Mouse (Mus musculus): ENCODE results near the gene Slc45a2. TPM values are rescaled to one million over a fixed set of nuclear protein-coding genes. Genes with fewer than 3 reads are reported as not detected.
A peak's percentile ranks its signal among the peaks of the same experiment; 100 is the strongest.

Slc45a2 gene
- polyA plus RNA-seq, 1 experiment from 2014 or later: 0.17 TPM

- Histone ChIP-seq H3K27ac (no peak overlapping the region), H3K9me3 (no peaks in the 10 kb centered on the region), H3K4me3 (no peak overlapping the region), H3K27me3 (ENCODE audit: poor library complexity, severe bottlenecking) (no peaks in the 10 kb centered on the region), H3K36me3 (replicated peaks) (no peaks in the 10 kb centered on the region), H3K4me1 (no peaks in the 10 kb centered on the region)
- no peak for DNase-seq (ENCODE audit: extremely low spot score, low spot score)
- WGBS: 86% methylated on average over 7 of the region's 7 CpGs
Measured at GRCm38 (mm10) chr15:11054440-11055080, 54.0 kb downstream of the Slc45a2 start.

- 86% methylated on average over 1 of the region's 1 CpGs for WGBS
- H3K27ac ChIP-seq: no peak overlapping the region
- no peak overlapping the region for H3K4me3 ChIP-seq
- DNase-seq (ENCODE audit: extremely low spot score, low spot score): no peak
- no peaks in the 10 kb centered on the region for H3K36me3 ChIP-seq (replicated peaks)
- peaks cover 7% of the 10 kb centered on the region; the same call in 1 of the 2 replicates for H3K27me3 ChIP-seq (ENCODE audit: poor library complexity, severe bottlenecking)
- no peaks in the 10 kb centered on the region for H3K9me3 ChIP-seq
- peaks cover 40% of the 10 kb centered on the region for H3K4me1 ChIP-seq
Measured at GRCm38 (mm10) chr15:11062903-11063302, 62.4 kb downstream of the Slc45a2 start.

GRCm38 (mm10) chr15:11064160-11064557 lies 63.6 kb downstream of the Slc45a2 start:
- H3K4me1 ChIP-seq: peaks cover 40% of the 10 kb centered on the region
- no peaks in the 10 kb centered on the region for H3K9me3 ChIP-seq
- H3K27ac ChIP-seq: peak overlapping the region; percentile 80; the same call in 1 of the 2 replicates
- no peaks in the 10 kb centered on the region for H3K36me3 ChIP-seq (replicated peaks)
- DNase-seq (ENCODE audit: extremely low spot score, low spot score): no peak
- peaks cover 9% of the 10 kb centered on the region; the same call in 1 of the 2 replicates for H3K27me3 ChIP-seq (ENCODE audit: poor library complexity, severe bottlenecking)
- peak overlapping the region; percentile 48 for H3K4me3 ChIP-seq
- WGBS: 30% methylated on average over 1 of the region's 2 CpGs

GRCm38 (mm10) chr15:11064558-11065411 lies 64.3 kb downstream of the Slc45a2 start, which contains the start of gene Adamts12:
TSS of gene Adamts12 (plus strand) at chr15:11064790.
- Histone ChIP-seq H3K9me3 (no peaks in the 10 kb centered on the region), H3K27me3 (ENCODE audit: poor library complexity, severe bottlenecking) (peaks cover 9% of the 10 kb centered on the region; the same call in 1 of the 2 replicates), H3K36me3 (replicated peaks) (no peaks in the 10 kb centered on the region), H3K4me3 (peak within 1 kb of the TSS; percentile 48), H3K4me1 (peaks cover 40% of the 10 kb centered on the region), H3K27ac (peak within 1 kb of the TSS; percentile 80)
- WGBS: 2% methylated on average over 25 of the region's 25 CpGs
- DNase-seq (ENCODE audit: extremely low spot score, low spot score): peak; percentile 31

- Histone ChIP-seq H3K27me3 (ENCODE audit: poor library complexity, severe bottlenecking) (peaks cover 9% of the 10 kb centered on the region; the same call in 1 of the 2 replicates), H3K4me1 (peaks cover 40% of the 10 kb centered on the region), H3K36me3 (replicated peaks) (no peaks in the 10 kb centered on the region), H3K4me3 (peak overlapping the region; percentile 48), H3K27ac (peak overlapping the region; percentile 80), H3K9me3 (no peaks in the 10 kb centered on the region)
- DNase-seq (ENCODE audit: extremely low spot score, low spot score): no peak
- WGBS: 11% methylated on average over 9 of the region's 9 CpGs
Measured at GRCm38 (mm10) chr15:11065528-11066171, 65.1 kb downstream of the Slc45a2 start.

- H3K9me3 ChIP-seq: no peaks in the 10 kb centered on the region
- H3K27ac ChIP-seq: peak overlapping the region; percentile 8
- peak overlapping the region; percentile 48 for H3K4me3 ChIP-seq
- DNase-seq (ENCODE audit: extremely low spot score, low spot score): no peak
- H3K36me3 ChIP-seq (replicated peaks): no peaks in the 10 kb centered on the region
- WGBS: 8% methylated on average over 5 of the region's 5 CpGs
- peaks cover 40% of the 10 kb centered on the region for H3K4me1 ChIP-seq
- peaks cover 9% of the 10 kb centered on the region; the same call in 1 of the 2 replicates for H3K27me3 ChIP-seq (ENCODE audit: poor library complexity, severe bottlenecking)
Measured at GRCm38 (mm10) chr15:11066299-11066698, 65.8 kb downstream of the Slc45a2 start.

- 92% methylated on average over 7 of the region's 7 CpGs for WGBS
- Histone ChIP-seq H3K27ac (no peak overlapping the region), H3K27me3 (ENCODE audit: poor library complexity, severe bottlenecking) (peaks cover 9% of the 10 kb centered on the region; the same call in 1 of the 2 replicates), H3K36me3 (replicated peaks) (no peaks in the 10 kb centered on the region), H3K4me1 (peaks cover 40% of the 10 kb centered on the region), H3K4me3 (no peak overlapping the region), H3K9me3 (no peaks in the 10 kb centered on the region)
- no peak for DNase-seq (ENCODE audit: extremely low spot score, low spot score)
Measured at GRCm38 (mm10) chr15:11067891-11068290, 67.4 kb downstream of the Slc45a2 start.

- Histone ChIP-seq H3K27ac (no peak overlapping the region), H3K36me3 (replicated peaks) (no peaks in the 10 kb centered on the region), H3K27me3 (ENCODE audit: poor library complexity, severe bottlenecking) (no peaks in the 10 kb centered on the region), H3K4me3 (no peak overlapping the region), H3K9me3 (no peaks in the 10 kb centered on the region), H3K4me1 (no peaks in the 10 kb centered on the region)
- WGBS: 90% methylated on average over 3 of the region's 3 CpGs
- no peak for DNase-seq (ENCODE audit: extremely low spot score, low spot score)
Measured at GRCm38 (mm10) chr15:11075726-11076361, 75.3 kb downstream of the Slc45a2 start.

Other genes starting within 250 kb of the Slc45a2 start
- 0.17 TPM in 1 of 2 replicates, not detected in the other for gene C1qtnf3, start 48.4 kb upstream of the Slc45a2 start, polyA plus RNA-seq (2016; fragmentation: Nextera tagmentation; extraction: Ambion mirVana)
- 10.4 and 10.6 TPM in 2 replicates for gene Amacr, start 19.0 kb upstream of the Slc45a2 start, polyA plus RNA-seq (2016; fragmentation: Nextera tagmentation; extraction: Ambion mirVana)
- gene Rxfp3, start 37.3 kb downstream of the Slc45a2 start, polyA plus RNA-seq (2016; fragmentation: Nextera tagmentation; extraction: Ambion mirVana): 0.26 TPM in 1 of 2 replicates, not detected in the other
- 0.79 and 0.89 TPM in 2 replicates for gene Adamts12, start 64.1 kb downstream of the Slc45a2 start, polyA plus RNA-seq (2016; fragmentation: Nextera tagmentation; extraction: Ambion mirVana)